Mouse (Mus musculus) CH12.LX (cell line): ENCODE results near the gene Pcgf6.

ENCODE experiments used
- CHD1 ChIP-seq: IDR thresholded peaks from 2 replicates; pipeline ENCODE4 v1.6.1; 2012; ENCODE audit warnings: low read depth, low read length, improper control_type of control experiment, inconsistent platforms
- CTCF ChIP-seq, 2 experiments: IDR thresholded peaks in 1 of 2; conservative IDR thresholded peaks in 1 of 2; 2 replicates each; pipeline ENCODE4 v1.5.1; 2011 to 2012; ENCODE audit warnings: low read depth in 2 of 2, low read length in 2 of 2, improper control_type of control experiment in 1 of 2, inconsistent platforms in 1 of 2, mild to moderate bottlenecking in 1 of 2, moderate library complexity in 1 of 2
- ETS1 ChIP-seq: conservative IDR thresholded peaks from 2 replicates; pipeline ENCODE4 v1.6.1; 2012; ENCODE audit warnings: low read depth, mild to moderate bottlenecking, inconsistent platforms, low read length, improper control_type of control experiment, moderate library complexity
- MAX ChIP-seq: IDR thresholded peaks from 2 replicates; pipeline ENCODE4 v1.6.1; 2011; ENCODE audit warnings: low read length, improper control_type of control experiment
- PAX5 ChIP-seq: IDR thresholded peaks from 2 replicates; pipeline ENCODE4 v1.6.1; 2012; ENCODE audit warnings: low read length, inconsistent platforms, mixed read lengths
- RCOR1 ChIP-seq: conservative IDR thresholded peaks from 2 replicates; pipeline ENCODE4 v1.6.1; 2012; ENCODE audit warnings: low read depth, mild to moderate bottlenecking, inconsistent platforms, low read length, improper control_type of control experiment
- ZNF384 ChIP-seq: IDR thresholded peaks from 2 replicates; pipeline ENCODE4 v1.6.1; 2012; ENCODE audit warnings: low read depth, low read length, improper control_type of control experiment, inconsistent platforms

DNA sequence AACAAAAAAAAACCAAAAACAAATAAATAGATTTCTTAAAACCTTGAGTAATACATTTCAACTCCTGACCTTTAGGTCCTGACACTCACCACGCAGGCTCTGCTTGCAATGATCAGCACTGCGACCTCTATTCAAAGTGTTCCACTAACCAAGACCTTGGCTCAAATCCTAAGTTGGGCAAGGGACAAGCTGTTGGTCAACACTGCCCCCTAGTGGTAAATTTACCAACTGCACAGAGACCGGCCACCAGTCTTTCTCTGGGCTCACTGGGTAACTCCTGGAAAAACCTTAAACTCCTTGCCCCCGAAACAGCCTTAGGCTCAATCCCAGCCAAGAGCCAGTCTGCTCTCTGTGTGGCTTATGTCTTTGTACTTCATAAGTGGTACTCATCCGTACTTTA lies 59.6 kb downstream of the Pcgf6 start:
- TF ChIP-seq PAX5 (no peak), ZNF384 (peak; percentile 68), MAX (no peak), CHD1 (no peak), CTCF (conservative IDR thresholded peaks at IDR 0.05 in 1 of 2, IDR thresholded peaks at IDR 0.05 in 1 of 2; ENCODE audit: low read depth in 2 of 2, low read length in 2 of 2) (peak; percentile 86 to 98), RCOR1 (no peak), ETS1 (no peak)
